Mouse (Mus musculus) spleen, adult 2 months (tissue): ENCODE measurements at regions not wholly inside any gene's neighbourhood (a gene's known extent, or its start where the extent isn't known, plus 50 kb on each side); places are given as distances from the start of the nearest gene placed in this dataset.

Experiments
- DNase-seq, 2 experiments: peaks; one replicate each; pipeline versions ENCODE4 v3.0.0 to v3.0.0-alpha.2; 2012 to 2021; ENCODE audit warnings: low spot score in 2 of 2, low read depth in 1 of 2
- H3K27ac ChIP-seq: fragments of 200-500 bp; 2 replicates; pipeline ENCODE4 v1.5.1; 2012; ENCODE audit warnings: low read length, inconsistent platforms; ENCODE audit not compliant: insufficient read depth
- H3K27me3 ChIP-seq: fragments of 200-500 bp; 2 replicates; pipeline ENCODE4 v1.6.1; 2012; ENCODE audit warnings: mild to moderate bottlenecking, moderate library complexity, low read length, inconsistent platforms; ENCODE audit not compliant: control insufficient read depth, insufficient read depth
- H3K36me3 ChIP-seq: fragments of 200-500 bp; 2 replicates; pipeline ENCODE4 v1.6.1; 2012; ENCODE audit warnings: mild to moderate bottlenecking, low read length, inconsistent platforms; ENCODE audit not compliant: control insufficient read depth, insufficient read depth
- H3K4me1 ChIP-seq: fragments of 200-500 bp; 2 replicates; pipeline ENCODE4 v1.6.1; 2011; ENCODE audit warnings: inconsistent platforms; ENCODE audit not compliant: control insufficient read depth, insufficient read depth, insufficient read length
- H3K4me3 ChIP-seq: fragments of 200-500 bp; 2 replicates; pipeline ENCODE4 v1.5.1; 2011; ENCODE audit warnings: mild to moderate bottlenecking, inconsistent platforms; ENCODE audit not compliant: insufficient read depth, insufficient read length; ENCODE audit errors: extremely low read depth
- CTCF ChIP-seq: fragments of 200-500 bp; IDR thresholded peaks from 2 replicates; pipeline ENCODE4 v1.5.1; 2011; ENCODE audit warnings: mild to moderate bottlenecking, inconsistent platforms; ENCODE audit not compliant: insufficient read depth, insufficient read length, insufficient replicate concordance; ENCODE audit errors: extremely low read depth
- POLR2A ChIP-seq: fragments of 200-500 bp; IDR thresholded peaks from 2 replicates; pipeline ENCODE4 v1.6.1; 2011; ENCODE audit warnings: low read depth, low read length, inconsistent platforms
- WGBS: fragments of 180-500 bp; shearing (Covaris S2); methylation state at CpG from one replicate; pipeline ENCODE4 v1.1.7; 2018; 5-methylcytosine and 5-hydroxymethylcytosine counted together

- no peak for DNase-seq
- Histone ChIP-seq H3K4me3 (no peak overlapping the region), H3K27me3 (no peaks in the 10 kb centered on the region), H3K36me3 (no peaks in the 10 kb centered on the region), H3K4me1 (no peaks in the 10 kb centered on the region), H3K27ac (no peak overlapping the region)
- 78% methylated on average over 3 of the region's 3 CpGs for WGBS
- no peak for TF ChIP-seq POLR2A
- no peak for TF ChIP-seq CTCF
Measured at GRCm38 (mm10) chr4:105658581-105658980, 131.1 kb upstream of the Gm12728 start.

GRCm38 (mm10) chr4:105676690-105677089 lies 113.0 kb upstream of the Gm12728 start:
- no peaks in the 10 kb centered on the region for H3K4me1 ChIP-seq
- TF ChIP-seq CTCF, result no peak
- TF ChIP-seq POLR2A, result no peak
- H3K27ac ChIP-seq, result no peak overlapping the region
- H3K27me3 ChIP-seq, result no peaks in the 10 kb centered on the region
- no peak for DNase-seq
- H3K36me3 ChIP-seq, result no peaks in the 10 kb centered on the region
- no peak overlapping the region for H3K4me3 ChIP-seq
- WGBS, result 85% methylated on average over 1 of the region's 1 CpGs

DNA sequence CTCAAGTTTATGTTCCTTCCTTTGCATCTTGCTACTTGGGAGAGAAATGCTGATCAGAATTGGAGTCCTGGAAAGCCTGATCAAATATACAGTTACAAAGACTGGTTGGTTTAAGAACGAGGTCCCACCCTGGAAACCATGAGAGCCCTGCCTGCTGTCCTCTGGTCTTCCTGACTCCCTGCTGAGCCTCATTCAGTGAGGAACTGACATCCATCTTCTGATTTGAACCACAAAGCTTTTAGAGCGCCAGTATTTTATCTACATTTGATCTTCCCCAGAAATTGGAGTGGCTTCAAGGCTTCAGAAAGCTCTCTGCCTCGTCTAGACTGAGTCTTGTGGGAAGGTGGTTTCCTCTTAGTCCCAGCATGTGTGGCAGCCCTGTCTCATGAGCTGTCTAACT lies 99.0 kb upstream of the Gm12728 start:
- WGBS, result 16% methylated on average over 3 of the region's 3 CpGs
- no peak for TF ChIP-seq CTCF
- no peak for TF ChIP-seq POLR2A
- Histone ChIP-seq H3K4me3 (no peak overlapping the region), H3K36me3 (no peaks in the 10 kb centered on the region), H3K27ac (no peak overlapping the region), H3K4me1 (no peaks in the 10 kb centered on the region), H3K27me3 (no peaks in the 10 kb centered on the region)
- no peak for DNase-seq

GRCm38 (mm10) chr4:105692380-105692779 lies 97.3 kb upstream of the Gm12728 start:
- Histone ChIP-seq H3K36me3 (no peaks in the 10 kb centered on the region), H3K4me1 (no peaks in the 10 kb centered on the region), H3K4me3 (no peak overlapping the region), H3K27me3 (no peaks in the 10 kb centered on the region), H3K27ac (no peak overlapping the region)
- TF ChIP-seq CTCF (no peak), POLR2A (no peak)
- WGBS, result 76% methylated on average over 4 of the region's 4 CpGs
- DNase-seq, result no peak

DNA sequence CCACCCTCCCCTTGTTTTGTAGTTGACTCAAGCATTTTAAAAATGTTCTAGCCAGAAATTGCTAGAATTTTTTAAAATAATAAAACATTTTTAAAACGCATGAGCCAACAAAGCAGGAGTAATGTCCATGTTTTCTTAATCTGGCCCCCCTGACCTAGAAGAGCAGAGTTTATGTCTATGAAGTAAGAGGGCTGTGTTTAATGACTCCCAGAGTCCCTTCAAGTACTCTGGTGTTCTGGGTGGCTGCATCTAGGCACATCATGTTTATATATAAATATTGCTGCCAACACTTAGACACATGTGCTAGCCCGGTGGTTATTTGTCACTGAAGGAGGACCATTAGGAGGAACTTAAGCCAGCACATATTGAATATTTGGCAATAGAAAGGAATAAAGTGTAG lies 93.8 kb upstream of the Gm12728 start:
- 90% methylated on average over 2 of the region's 2 CpGs for WGBS
- Histone ChIP-seq H3K27ac (no peak overlapping the region), H3K4me1 (no peaks in the 10 kb centered on the region), H3K36me3 (no peaks in the 10 kb centered on the region), H3K27me3 (no peaks in the 10 kb centered on the region), H3K4me3 (no peak overlapping the region)
- DNase-seq, result no peak
- no peak for TF ChIP-seq CTCF
- no peak for TF ChIP-seq POLR2A

- no peak overlapping the region for H3K4me3 ChIP-seq
- TF ChIP-seq CTCF (no peak), POLR2A (no peak)
- 89% methylated on average over 4 of the region's 4 CpGs for WGBS
Measured at GRCm38 (mm10) chr4:105697123-105697522, 92.5 kb upstream of the Gm12728 start.

DNA sequence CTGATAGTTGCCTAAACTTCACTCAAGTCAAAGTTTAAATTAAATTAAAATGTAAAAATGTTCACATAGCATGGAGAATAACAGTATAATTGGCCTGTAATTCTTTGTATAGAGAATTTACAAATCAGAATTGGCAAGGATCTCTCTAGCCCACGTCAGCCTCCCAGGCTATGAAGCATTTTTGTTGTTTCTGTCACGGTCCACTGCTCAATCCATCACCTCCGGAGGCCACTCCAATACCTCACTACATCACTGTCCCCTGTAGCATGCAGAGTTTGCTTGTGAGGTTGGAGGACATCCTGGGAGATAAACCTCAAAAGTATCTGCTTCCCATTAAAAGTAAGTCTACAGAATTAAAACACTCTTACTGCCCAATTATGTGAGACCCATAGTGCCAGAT lies 87.6 kb upstream of the Gm12728 start:
- Histone ChIP-seq H3K4me3 (no peak overlapping the region), H3K4me1 (no peaks in the 10 kb centered on the region), H3K27ac (no peak overlapping the region), H3K36me3 (no peaks in the 10 kb centered on the region), H3K27me3 (no peaks in the 10 kb centered on the region)
- TF ChIP-seq POLR2A, result no peak
- no peak for TF ChIP-seq CTCF
- DNase-seq, result no peak
- 81% methylated on average over 3 of the region's 3 CpGs for WGBS

More at GRCm38 (mm10) chr4:105697123-105697522, 92.5 kb upstream of the Gm12728 start:
- Histone ChIP-seq H3K27ac (no peak overlapping the region), H3K36me3 (no peaks in the 10 kb centered on the region), H3K4me1 (no peaks in the 10 kb centered on the region), H3K27me3 (no peaks in the 10 kb centered on the region)
- DNase-seq, result no peak
